In genomic region chrX:109190969-109191368, GRCm38 (mm10) we compare ENCODE assay signal across 11 mouse cellular contexts. TPM values are rescaled to one million over a fixed set of nuclear protein-coding genes. Genes with fewer than 3 reads are reported as not detected.
DNase-seq lines count a peak whose midpoint lies in the region; ATAC-seq lines count a peak whose summit lies in the region.
"Had no signal": no experiment of that assay in that cellular context is flagged by ENCODE, and none has a peak within 500 bp of the region (broad histone marks: within the 10 kb centered on the region; RNA-seq: fewer than 3 reads in every experiment).

No protein-coding gene starts in this region.

- H3K36me3 ChIP-seq in heart, embryonic 11.5 days (ENCODE audit: control insufficient read depth, insufficient read depth, low read length), result no peaks in the 10 kb centered on the region
- H3K36me3 ChIP-seq: embryonic facial prominence, embryonic 13.5 days had no signal

- no peaks in the 10 kb centered on the region for H3K4me1 ChIP-seq in heart, embryonic 11.5 days (ENCODE audit: control insufficient read depth, insufficient read depth, low read length)
- H3K4me1 ChIP-seq: embryonic facial prominence, embryonic 13.5 days had no signal

- intact Hi-C loops in gastrocnemius, postnatal 36 days (cut with DNase I), result no loop called here

- no peak for ATAC-seq in heart, embryonic 11.5 days (replicated peaks; ENCODE audit: insufficient number of reproducible peaks, low FRiP score, low TSS enrichment)
- ATAC-seq in monocyte, adult 5-6 weeks (replicated peaks; ENCODE audit: insufficient number of reproducible peaks, low FRiP score, low TSS enrichment, poor library complexity, severe bottlenecking), result peak; percentile 81
- ATAC-seq in frontal cortex, adult (ENCODE audit: low TSS enrichment), result no peak

- H3K27ac ChIP-seq in heart, embryonic 11.5 days (ENCODE audit: low read depth, low read length), result 0 out of 2 replicates have a peak overlapping the region, but pooled peaks have one; percentile 41
- H3K27ac ChIP-seq: embryonic facial prominence, embryonic 13.5 days had no signal

- no peak overlapping the region for H3K9ac ChIP-seq in heart, embryonic 11.5 days (ENCODE audit: low read depth, low read length)
- H3K9ac ChIP-seq: embryonic facial prominence, embryonic 13.5 days had no signal

- 64% methylated on average over 4 of the region's 4 CpGs for WGBS in heart, embryonic 11.5 days (ENCODE audit: insufficient replicate concordance)

- DNase-seq in gastrocnemius, postnatal 25 days, result peak; percentile 17
- DNase-seq in gastrocnemius, postnatal 36 days, result no peak
- peak; percentile 49 to 65 for DNase-seq in kidney, postnatal 36 days
- DNase-seq in cerebellum, postnatal 14 days, result no peak
- no peak for DNase-seq in cerebellum, adult 9-11 months
- DNase-seq: layer of hippocampus, postnatal 36 days had no signal

- no peak overlapping the region for H3K4me2 ChIP-seq in heart, embryonic 11.5 days
- H3K4me2 ChIP-seq: embryonic facial prominence, embryonic 13.5 days had no signal

- no peak overlapping the region for H3K4me3 ChIP-seq in heart, embryonic 11.5 days (ENCODE audit: low read depth, low read length)
- H3K4me3 ChIP-seq: embryonic facial prominence, embryonic 13.5 days had no signal

- H3K9me3 ChIP-seq in heart, embryonic 11.5 days (replicated peaks; ENCODE audit: control insufficient read depth, low read length), result no peaks in the 10 kb centered on the region
- H3K9me3 ChIP-seq: embryonic facial prominence, embryonic 13.5 days had no signal

- no peaks in the 10 kb centered on the region for H3K27me3 ChIP-seq in heart, embryonic 11.5 days (ENCODE audit: control insufficient read depth, insufficient read depth, low read length)
- H3K27me3 ChIP-seq: embryonic facial prominence, embryonic 13.5 days had no signal

RNA-seq across cellular contexts. Expression of gene Gm6377, which starts 5.6 kb away (rescaled TPM):
- not detected for total RNA-seq in gastrocnemius, postnatal 25 days (2021)
- total RNA-seq in gastrocnemius, postnatal 36 days (2021), result not detected
- polyA plus RNA-seq in heart, embryonic 11.5 days (2014; fragmentation: Nextera tagmentation; extraction: Ambion mirVana), result 0.11 and 0.38 TPM in 2 replicates
- total RNA-seq in monocyte, adult 5-6 weeks (2017), result 139 to 170 TPM (median 165 TPM) in 3 replicates
- total RNA-seq: ES-E14; layer of hippocampus, postnatal 36 days had no signal
- polyA plus RNA-seq: embryonic facial prominence, embryonic 13.5 days had no signal

Comparison
In these comparisons a context has a peak if more than half of its experiments do, and no peak if none do; other contexts are left out.
1. DNase-seq: peak in gastrocnemius, postnatal 25 days (single experiment) and kidney, postnatal 36 days (2 of 2); none in gastrocnemius, postnatal 36 days (0 of 2), cerebellum, postnatal 14 days (0 of 2) and cerebellum, adult 9-11 months (single experiment).
2. RNA of gene Gm6377, which starts 5.6 kb away (total RNA-seq): 139 to 170 TPM in monocyte, adult 5-6 weeks; not detected in gastrocnemius, postnatal 25 days and not detected in gastrocnemius, postnatal 36 days; every median in the first group is over 100 times any median in the second.